ENCODE assay signal across 12 mouse cellular contexts in the genomic region with DNA sequence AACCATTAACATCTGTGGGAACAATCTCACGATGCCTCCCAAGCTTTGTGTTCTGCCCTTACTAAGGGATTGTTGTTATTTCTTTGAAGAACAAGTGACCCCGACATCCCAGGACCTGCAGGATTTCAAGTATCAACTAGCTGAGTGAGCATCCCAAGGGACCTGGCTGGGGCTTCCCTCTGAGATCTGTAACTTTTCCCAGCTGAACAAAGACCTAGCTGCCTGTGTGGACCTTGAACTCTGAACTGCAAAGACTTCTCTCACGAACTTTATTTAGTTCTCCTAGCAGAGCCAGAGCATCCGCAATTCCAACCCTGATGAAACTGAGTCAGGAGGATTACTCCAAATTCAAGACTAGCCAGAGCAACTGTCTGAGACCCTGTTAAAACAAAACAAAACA. TPM values are rescaled to one million over a fixed set of nuclear protein-coding genes. Genes with fewer than 3 reads are reported as not detected.
DNase-seq lines count a peak whose midpoint lies in the region; ATAC-seq and TF ChIP-seq lines count a peak whose summit lies in the region.
"Had no signal": no experiment of that assay in that cellular context is flagged by ENCODE, and none has a peak within 500 bp of the region (broad histone marks: within the 10 kb centered on the region; RNA-seq: fewer than 3 reads in every experiment).

No protein-coding gene starts in this region.

- H3K9me3 ChIP-seq in forebrain, embryonic 13.5 days (replicated peaks): no peaks in the 10 kb centered on the region
- no peaks in the 10 kb centered on the region for H3K9me3 ChIP-seq in forebrain, postnatal 0 days (ENCODE audit: low read length)
- no peaks in the 10 kb centered on the region for H3K9me3 ChIP-seq in lung, postnatal 0 days (ENCODE audit: low read length)
- H3K9me3 ChIP-seq in stomach, embryonic 15.5 days: no peaks in the 10 kb centered on the region

- TF ChIP-seq CTCF in forebrain, postnatal 0 days (IDR thresholded peaks at IDR 0.05; ENCODE audit: low read depth): no peak
- no peak for TF ChIP-seq CTCF in lung, postnatal 0 days (IDR thresholded peaks at IDR 0.05)

- no peak overlapping the region for H3K27ac ChIP-seq in forebrain, embryonic 13.5 days
- no peak overlapping the region for H3K27ac ChIP-seq in forebrain, postnatal 0 days (ENCODE audit: low read depth, low read length)
- H3K27ac ChIP-seq in lung, postnatal 0 days (ENCODE audit: low read length): no peak overlapping the region
- H3K27ac ChIP-seq in stomach, embryonic 15.5 days: no peak overlapping the region
- H3K27ac ChIP-seq: macrophage had no signal

- peaks cover 25% of the 10 kb centered on the region for H3K4me1 ChIP-seq in forebrain, embryonic 13.5 days
- peaks cover 10% of the 10 kb centered on the region; the same call in 1 of the 2 replicates for H3K4me1 ChIP-seq in forebrain, postnatal 0 days (ENCODE audit: insufficient read depth)
- H3K4me1 ChIP-seq in lung, postnatal 0 days (ENCODE audit: insufficient read depth, low read depth, low read length): no peaks in the 10 kb centered on the region
- H3K4me1 ChIP-seq in stomach, embryonic 15.5 days: no peaks in the 10 kb centered on the region; the same call in 1 of the 2 replicates

- 51% methylated on average over 4 of the region's 4 CpGs for WGBS in forebrain, embryonic 13.5 days
- WGBS in forebrain, postnatal 0 days: 49% methylated on average over 4 of the region's 4 CpGs
- WGBS in lung, postnatal 0 days: 65% methylated on average over 4 of the region's 4 CpGs
- WGBS in stomach, embryonic 15.5 days: 56% methylated on average over 4 of the region's 4 CpGs

- no peaks in the 10 kb centered on the region for H3K36me3 ChIP-seq in forebrain, embryonic 13.5 days (ENCODE audit: poor library complexity, severe bottlenecking)
- H3K36me3 ChIP-seq in forebrain, postnatal 0 days (ENCODE audit: insufficient read depth): no peaks in the 10 kb centered on the region
- no peaks in the 10 kb centered on the region for H3K36me3 ChIP-seq in lung, postnatal 0 days (ENCODE audit: insufficient read depth, low read length)
- H3K36me3 ChIP-seq in stomach, embryonic 15.5 days: no peaks in the 10 kb centered on the region

- peaks cover 8% of the 10 kb centered on the region; the same call in 1 of the 2 replicates for H3K27me3 ChIP-seq in forebrain, embryonic 13.5 days
- H3K27me3 ChIP-seq in forebrain, postnatal 0 days (ENCODE audit: insufficient read depth, low read length): no peaks in the 10 kb centered on the region
- H3K27me3 ChIP-seq in lung, postnatal 0 days (replicated peaks; ENCODE audit: insufficient read depth, low read length): no peaks in the 10 kb centered on the region
- no peaks in the 10 kb centered on the region for H3K27me3 ChIP-seq in stomach, embryonic 15.5 days (replicated peaks)

- DNase-seq in forebrain, postnatal 0 days: no peak
- no peak for DNase-seq in lung, postnatal 0 days (ENCODE audit: low spot score)
- DNase-seq in lung, postnatal 4 days: no peak
- DNase-seq in kidney, postnatal 25 days: peak; percentile 45 to 62
- DNase-seq in Muller cell, postnatal 12 days (ENCODE audit: inconsistent ontology term): no peak
- no peak for DNase-seq in urinary bladder, postnatal 4 days (ENCODE audit: low spot score in 2 of 2)
- DNase-seq: B cell, adult 2 months; cerebellum, adult 9-11 months; heart, postnatal 14 days had no signal

- H3K9ac ChIP-seq in forebrain, embryonic 13.5 days: no peak overlapping the region
- no peak overlapping the region for H3K9ac ChIP-seq in forebrain, postnatal 0 days
- no peak overlapping the region for H3K9ac ChIP-seq in lung, postnatal 0 days (replicated peaks; ENCODE audit: low read depth)
- no peak overlapping the region for H3K9ac ChIP-seq in stomach, embryonic 15.5 days

- no peak for ATAC-seq in forebrain, embryonic 13.5 days
- ATAC-seq in forebrain, postnatal 0 days: no peak
- ATAC-seq in lung, postnatal 0 days: no peak
- no peak for ATAC-seq in stomach, embryonic 15.5 days (ENCODE audit: insufficient read depth, low FRiP score, low read depth)

- no peak for TF ChIP-seq EP300 in lung, postnatal 0 days (IDR thresholded peaks at IDR 0.05)

- H3K4me3 ChIP-seq in forebrain, embryonic 13.5 days: no peak overlapping the region
- H3K4me3 ChIP-seq in forebrain, postnatal 0 days (ENCODE audit: low read depth, low read length): no peak overlapping the region
- H3K4me3 ChIP-seq in lung, postnatal 0 days (ENCODE audit: low read depth, low read length): no peak overlapping the region
- no peak overlapping the region for H3K4me3 ChIP-seq in stomach, embryonic 15.5 days (replicated peaks)

- H3K4me2 ChIP-seq in forebrain, embryonic 13.5 days: peak overlapping the region; percentile 74
- H3K4me2 ChIP-seq in forebrain, postnatal 0 days (ENCODE audit: low read depth): no peak overlapping the region
- H3K4me2 ChIP-seq in lung, postnatal 0 days (replicated peaks; ENCODE audit: low read depth, low read length): peak overlapping the region; percentile 88; the same call in 1 of the 2 replicates
- peak overlapping the region; percentile 70; the same call in 1 of the 2 replicates for H3K4me2 ChIP-seq in stomach, embryonic 15.5 days

RNA-seq across cellular contexts. Expression of a gene that starts 2.4 kb away (rescaled TPM):
- polyA plus RNA-seq in forebrain, embryonic 13.5 days (2015; fragmentation: Nextera tagmentation; extraction: Ambion mirVana): 57.7 and 59.5 TPM in 2 replicates
- total RNA-seq in forebrain, postnatal 0 days (2014; rRNA removed): 62.5 and 76.5 TPM in 2 replicates
- polyA plus RNA-seq in forebrain, postnatal 0 days (2015; fragmentation: Nextera tagmentation; extraction: Ambion mirVana): 58.0 and 68.2 TPM in 2 replicates
- polyA plus RNA-seq in lung, postnatal 0 days (2015; fragmentation: Nextera tagmentation; extraction: Ambion mirVana): 79.3 and 81.1 TPM in 2 replicates
- 107 and 115 TPM in 2 replicates for polyA plus RNA-seq in stomach, embryonic 15.5 days (2015; fragmentation: Nextera tagmentation; extraction: Ambion mirVana)

RNA-seq across cellular contexts. Expression of a gene that starts 55.2 kb away (rescaled TPM):
- polyA plus RNA-seq in forebrain, embryonic 13.5 days (2015; fragmentation: Nextera tagmentation; extraction: Ambion mirVana): 47.4 and 50.7 TPM in 2 replicates
- 57.8 and 78.9 TPM in 2 replicates for total RNA-seq in forebrain, postnatal 0 days (2014; rRNA removed)
- 23.8 and 30.7 TPM in 2 replicates for polyA plus RNA-seq in forebrain, postnatal 0 days (2015; fragmentation: Nextera tagmentation; extraction: Ambion mirVana)
- 21.2 and 23.4 TPM in 2 replicates for polyA plus RNA-seq in lung, postnatal 0 days (2015; fragmentation: Nextera tagmentation; extraction: Ambion mirVana)
- polyA plus RNA-seq in stomach, embryonic 15.5 days (2015; fragmentation: Nextera tagmentation; extraction: Ambion mirVana): 33.5 and 33.9 TPM in 2 replicates

RNA-seq across cellular contexts. Expression of a gene that starts 55.8 kb away (rescaled TPM):
- 37.7 and 38.5 TPM in 2 replicates for polyA plus RNA-seq in forebrain, embryonic 13.5 days (2015; fragmentation: Nextera tagmentation; extraction: Ambion mirVana)
- total RNA-seq in forebrain, postnatal 0 days (2014; rRNA removed): 22.3 and 24.0 TPM in 2 replicates
- 29.6 and 31.8 TPM in 2 replicates for polyA plus RNA-seq in forebrain, postnatal 0 days (2015; fragmentation: Nextera tagmentation; extraction: Ambion mirVana)
- 19.3 and 20.1 TPM in 2 replicates for polyA plus RNA-seq in lung, postnatal 0 days (2015; fragmentation: Nextera tagmentation; extraction: Ambion mirVana)
- 57.0 and 57.7 TPM in 2 replicates for polyA plus RNA-seq in stomach, embryonic 15.5 days (2015; fragmentation: Nextera tagmentation; extraction: Ambion mirVana)

Comparison
In these comparisons a context has a peak if more than half of its experiments do, and no peak if none do; other contexts are left out.
1. DNase-seq: peak in kidney, postnatal 25 days (2 of 2); none in forebrain, postnatal 0 days (single experiment), lung, postnatal 0 days (single experiment), lung, postnatal 4 days (0 of 2), Muller cell, postnatal 12 days (single experiment) and urinary bladder, postnatal 4 days (0 of 2).